Mouse (Mus musculus): ENCODE data around the gene Wdr95. TPM values are rescaled to one million over a fixed set of nuclear protein-coding genes. Genes with fewer than 3 reads are reported as not detected.

The Wdr95 gene
- total and polyA plus RNA-seq, 2 experiments, result not detected

- TF ChIP-seq CTCF (IDR thresholded peaks at IDR 0.05; ENCODE audit: low read depth, low read length), result no peak
- TF ChIP-seq POLR2A (IDR thresholded peaks at IDR 0.05; ENCODE audit: extremely low read depth, insufficient read depth, low read length), result no peak
- Histone ChIP-seq H3K27me3 (ENCODE audit: control insufficient read depth, insufficient read depth, low read length) (no peaks in the 10 kb centered on the region; the same call in 1 of the 2 replicates), H3K9ac (ENCODE audit: low read depth, low read length) (no peak overlapping the region), H3K27ac (replicated peaks; ENCODE audit: insufficient read depth, low read depth, low read length) (no peak overlapping the region), H3K4me3 (ENCODE audit: insufficient read depth, low read depth, low read length) (no peak overlapping the region), H3K4me1 (ENCODE audit: control insufficient read depth, insufficient read depth, low read length) (no peaks in the 10 kb centered on the region), H3K79me2 (ENCODE audit: control insufficient read depth, insufficient read depth, low read length) (no peaks in the 10 kb centered on the region), H3K36me3 (ENCODE audit: control insufficient read depth, insufficient read depth, low read length) (no peaks in the 10 kb centered on the region)
- no peak for DNase-seq (ENCODE audit: extremely low read depth, low read depth, low spot score)
- WGBS, result 92% methylated on average over 3 of the region's 3 CpGs
Measured at GRCm38 (mm10) chr5:149601996-149602395, 73.5 kb downstream of the Wdr95 start.

- DNase-seq (ENCODE audit: extremely low read depth, low read depth, low spot score), result no peak
- H3K4me1 ChIP-seq (ENCODE audit: control insufficient read depth, insufficient read depth, low read length), result no peaks in the 10 kb centered on the region
- TF ChIP-seq CTCF (IDR thresholded peaks at IDR 0.05; ENCODE audit: low read depth, low read length), result no peak
- no peak for TF ChIP-seq POLR2A (IDR thresholded peaks at IDR 0.05; ENCODE audit: extremely low read depth, insufficient read depth, low read length)
- WGBS, result 68% methylated on average over 3 of the region's 3 CpGs
- H3K9ac ChIP-seq (ENCODE audit: low read depth, low read length), result no peak overlapping the region
- H3K27me3 ChIP-seq (ENCODE audit: control insufficient read depth, insufficient read depth, low read length), result no peaks in the 10 kb centered on the region; the same call in 1 of the 2 replicates
- no peaks in the 10 kb centered on the region for H3K79me2 ChIP-seq (ENCODE audit: control insufficient read depth, insufficient read depth, low read length)
- H3K27ac ChIP-seq (replicated peaks; ENCODE audit: insufficient read depth, low read depth, low read length), result no peak overlapping the region
- no peak overlapping the region for H3K4me3 ChIP-seq (ENCODE audit: insufficient read depth, low read depth, low read length)
- H3K36me3 ChIP-seq (ENCODE audit: control insufficient read depth, insufficient read depth, low read length), result no peaks in the 10 kb centered on the region
Measured at GRCm38 (mm10) chr5:149603241-149603640, 74.8 kb downstream of the Wdr95 start.

GRCm38 (mm10) chr5:149607083-149607720 lies 78.7 kb downstream of the Wdr95 start:
- no peaks in the 10 kb centered on the region for H3K36me3 ChIP-seq (ENCODE audit: control insufficient read depth, insufficient read depth, low read length)
- H3K27me3 ChIP-seq (ENCODE audit: control insufficient read depth, insufficient read depth, low read length), result no peaks in the 10 kb centered on the region
- H3K4me1 ChIP-seq (ENCODE audit: control insufficient read depth, insufficient read depth, low read length), result no peaks in the 10 kb centered on the region
- TF ChIP-seq POLR2A (IDR thresholded peaks at IDR 0.05; ENCODE audit: extremely low read depth, insufficient read depth, low read length) (no peak), CTCF (IDR thresholded peaks at IDR 0.05; ENCODE audit: low read depth, low read length) (no peak)
- H3K79me2 ChIP-seq (ENCODE audit: control insufficient read depth, insufficient read depth, low read length), result no peaks in the 10 kb centered on the region
- 80% methylated on average over 8 of the region's 8 CpGs for WGBS
- DNase-seq (ENCODE audit: extremely low read depth, low read depth, low spot score), result no peak
- H3K9ac ChIP-seq (ENCODE audit: low read depth, low read length), result no peak overlapping the region
- H3K27ac ChIP-seq (replicated peaks; ENCODE audit: insufficient read depth, low read depth, low read length), result no peak overlapping the region
- H3K4me3 ChIP-seq (ENCODE audit: insufficient read depth, low read depth, low read length), result no peak overlapping the region

GRCm38 (mm10) chr5:149611476-149612164 lies 83.1 kb downstream of the Wdr95 start:
- no peaks in the 10 kb centered on the region for H3K4me1 ChIP-seq (ENCODE audit: control insufficient read depth, insufficient read depth, low read length)
- 72% methylated on average over 16 of the region's 16 CpGs for WGBS
- H3K4me3 ChIP-seq (ENCODE audit: insufficient read depth, low read depth, low read length), result no peak overlapping the region
- H3K9ac ChIP-seq (ENCODE audit: low read depth, low read length), result no peak overlapping the region
- H3K27me3 ChIP-seq (ENCODE audit: control insufficient read depth, insufficient read depth, low read length), result no peaks in the 10 kb centered on the region
- H3K79me2 ChIP-seq (ENCODE audit: control insufficient read depth, insufficient read depth, low read length), result no peaks in the 10 kb centered on the region
- no peak for DNase-seq (ENCODE audit: extremely low read depth, low read depth, low spot score)
- H3K27ac ChIP-seq (replicated peaks; ENCODE audit: insufficient read depth, low read depth, low read length), result no peak overlapping the region
- H3K36me3 ChIP-seq (ENCODE audit: control insufficient read depth, insufficient read depth, low read length), result peaks cover 8% of the 10 kb centered on the region; the same call in 1 of the 2 replicates
- TF ChIP-seq POLR2A (IDR thresholded peaks at IDR 0.05; ENCODE audit: extremely low read depth, insufficient read depth, low read length) (no peak), CTCF (IDR thresholded peaks at IDR 0.05; ENCODE audit: low read depth, low read length) (no peak)

GRCm38 (mm10) chr5:149612165-149612518 lies 83.7 kb downstream of the Wdr95 start:
- Histone ChIP-seq H3K4me1 (ENCODE audit: control insufficient read depth, insufficient read depth, low read length) (no peaks in the 10 kb centered on the region), H3K79me2 (ENCODE audit: control insufficient read depth, insufficient read depth, low read length) (no peaks in the 10 kb centered on the region), H3K9ac (ENCODE audit: low read depth, low read length) (no peak overlapping the region), H3K27ac (replicated peaks; ENCODE audit: insufficient read depth, low read depth, low read length) (no peak overlapping the region), H3K36me3 (ENCODE audit: control insufficient read depth, insufficient read depth, low read length) (peaks cover 13% of the 10 kb centered on the region; the same call in 1 of the 2 replicates), H3K27me3 (ENCODE audit: control insufficient read depth, insufficient read depth, low read length) (no peaks in the 10 kb centered on the region), H3K4me3 (ENCODE audit: insufficient read depth, low read depth, low read length) (no peak overlapping the region)
- DNase-seq (ENCODE audit: extremely low read depth, low read depth, low spot score), result no peak
- no peak for TF ChIP-seq CTCF (IDR thresholded peaks at IDR 0.05; ENCODE audit: low read depth, low read length)
- TF ChIP-seq POLR2A (IDR thresholded peaks at IDR 0.05; ENCODE audit: extremely low read depth, insufficient read depth, low read length), result no peak
- WGBS, result 91% methylated on average over 3 of the region's 3 CpGs

- H3K27ac ChIP-seq (replicated peaks; ENCODE audit: insufficient read depth, low read depth, low read length), result no peak overlapping the region
- no peaks in the 10 kb centered on the region for H3K79me2 ChIP-seq (ENCODE audit: control insufficient read depth, insufficient read depth, low read length)
- no peaks in the 10 kb centered on the region for H3K27me3 ChIP-seq (ENCODE audit: control insufficient read depth, insufficient read depth, low read length)
- H3K36me3 ChIP-seq (ENCODE audit: control insufficient read depth, insufficient read depth, low read length), result peaks cover 18% of the 10 kb centered on the region; the same call in 1 of the 2 replicates
- DNase-seq (ENCODE audit: extremely low read depth, low read depth, low spot score), result no peak
- no peak overlapping the region for H3K4me3 ChIP-seq (ENCODE audit: insufficient read depth, low read depth, low read length)
- no peak overlapping the region for H3K9ac ChIP-seq (ENCODE audit: low read depth, low read length)
- no peak for TF ChIP-seq CTCF (IDR thresholded peaks at IDR 0.05; ENCODE audit: low read depth, low read length)
- TF ChIP-seq POLR2A (IDR thresholded peaks at IDR 0.05; ENCODE audit: extremely low read depth, insufficient read depth, low read length), result no peak
- 86% methylated on average over 10 of the region's 10 CpGs for WGBS
- no peaks in the 10 kb centered on the region for H3K4me1 ChIP-seq (ENCODE audit: control insufficient read depth, insufficient read depth, low read length)
Measured at GRCm38 (mm10) chr5:149612740-149613139, 84.3 kb downstream of the Wdr95 start.

All from liver, adult 2 months (tissue).